Mouse (Mus musculus) natural killer cell, adult 2 months (primary cell): ENCODE measurements around the gene Timp4.
A peak's percentile ranks its signal among the peaks of the same experiment; 100 is the strongest.
"Not testable (repeated sequence)": the region's sequence is repeated elsewhere in the genome, so short reads cannot be mapped to it uniquely, and the experiment has no call there.

Experiments
- DNase-seq, 2 experiments: peaks; one replicate each; pipeline ENCODE4 v3.0.0; 2022; ENCODE audit warnings: low spot score in 2 of 2

Timp4 gene

DNA sequence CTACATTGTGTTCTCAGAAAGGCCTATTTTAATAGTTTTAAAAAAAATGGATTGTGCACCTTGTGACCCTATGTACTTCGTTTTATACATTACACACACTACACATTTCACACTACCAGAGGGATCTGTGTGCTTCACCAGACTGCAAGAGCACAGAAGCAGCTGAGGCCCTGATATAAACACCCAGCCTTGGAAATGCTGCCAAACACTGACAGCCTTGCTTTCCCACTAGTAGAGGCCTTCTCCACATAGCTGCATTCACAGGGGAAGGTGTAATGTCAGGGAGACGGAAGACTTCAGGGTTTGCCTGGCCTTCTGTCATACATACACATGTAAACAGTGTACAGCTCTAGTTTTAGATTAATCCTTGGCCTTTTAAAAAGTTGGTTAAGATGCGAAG lies 3.2 kb upstream of the Timp4 start:
- DNase-seq = no peak

DNA sequence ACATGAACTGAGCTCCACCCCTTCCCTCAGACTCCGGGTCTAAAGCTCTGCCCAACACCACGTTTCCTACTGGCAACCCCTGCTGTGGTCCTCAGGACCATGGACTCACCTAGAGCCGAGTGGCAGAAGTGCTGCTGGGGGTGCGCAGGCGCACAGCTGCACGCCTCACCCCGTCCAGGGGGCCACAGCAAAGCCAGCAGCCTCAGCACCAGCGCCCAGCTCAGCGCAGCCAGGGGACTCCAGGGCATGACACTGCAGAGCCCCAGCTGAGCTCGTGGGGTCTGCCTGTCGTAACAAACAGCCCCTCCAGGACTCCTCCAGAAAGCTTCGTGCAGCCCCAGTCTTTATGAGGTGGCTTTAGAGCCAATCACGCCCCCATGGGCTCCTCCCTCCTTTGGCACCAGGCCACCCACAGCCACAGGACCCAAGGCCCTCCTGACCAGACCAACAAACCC lies 447 bp downstream of the Timp4 start:
- DNase-seq = no peak

DNA sequence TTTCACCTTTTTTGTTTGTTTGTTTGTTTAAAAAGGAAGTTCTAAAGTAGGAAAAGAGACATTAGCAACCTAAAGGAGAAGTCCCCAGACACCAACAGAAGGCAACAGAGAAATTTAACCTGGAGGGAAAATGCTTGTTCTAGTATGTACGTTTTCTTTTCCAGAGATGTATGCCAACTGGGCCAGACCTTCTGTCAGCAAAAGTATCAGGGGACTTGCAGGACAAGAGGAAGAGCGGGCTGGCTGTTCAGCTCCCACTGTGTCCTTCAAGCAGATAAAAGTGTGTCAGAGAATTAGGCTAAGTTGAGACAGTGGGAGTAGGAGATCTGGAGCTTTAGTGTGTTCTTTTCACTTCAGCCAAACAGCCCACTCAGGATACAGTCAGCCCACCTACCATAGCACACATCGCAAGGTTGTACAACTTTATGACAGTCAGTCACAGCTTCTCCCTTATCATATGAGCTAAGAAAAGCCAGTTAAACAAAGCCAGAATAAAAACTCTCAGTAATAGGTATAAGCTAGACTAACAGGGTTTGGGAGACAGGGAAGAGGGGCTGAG lies 6.4 kb downstream of the Timp4 start:
- no peak for DNase-seq

- DNase-seq = no peak
These were observed 7.8 kb downstream of the Timp4 start for GRCm38 (mm10) chr6:115244222-115244621.

- no peak for DNase-seq
These were observed 10.1 kb downstream of the Timp4 start for GRCm38 (mm10) chr6:115241939-115242338.

- no peak for DNase-seq
These were observed 10.8 kb downstream of the Timp4 start for GRCm38 (mm10) chr6:115241131-115241699.

- not testable (repeated sequence) for DNase-seq
These were observed 11.6 kb downstream of the Timp4 start for GRCm38 (mm10) chr6:115240431-115240830.

GRCm38 (mm10) chr6:115239335-115239734 lies 12.7 kb downstream of the Timp4 start:
- DNase-seq = no peak

DNA sequence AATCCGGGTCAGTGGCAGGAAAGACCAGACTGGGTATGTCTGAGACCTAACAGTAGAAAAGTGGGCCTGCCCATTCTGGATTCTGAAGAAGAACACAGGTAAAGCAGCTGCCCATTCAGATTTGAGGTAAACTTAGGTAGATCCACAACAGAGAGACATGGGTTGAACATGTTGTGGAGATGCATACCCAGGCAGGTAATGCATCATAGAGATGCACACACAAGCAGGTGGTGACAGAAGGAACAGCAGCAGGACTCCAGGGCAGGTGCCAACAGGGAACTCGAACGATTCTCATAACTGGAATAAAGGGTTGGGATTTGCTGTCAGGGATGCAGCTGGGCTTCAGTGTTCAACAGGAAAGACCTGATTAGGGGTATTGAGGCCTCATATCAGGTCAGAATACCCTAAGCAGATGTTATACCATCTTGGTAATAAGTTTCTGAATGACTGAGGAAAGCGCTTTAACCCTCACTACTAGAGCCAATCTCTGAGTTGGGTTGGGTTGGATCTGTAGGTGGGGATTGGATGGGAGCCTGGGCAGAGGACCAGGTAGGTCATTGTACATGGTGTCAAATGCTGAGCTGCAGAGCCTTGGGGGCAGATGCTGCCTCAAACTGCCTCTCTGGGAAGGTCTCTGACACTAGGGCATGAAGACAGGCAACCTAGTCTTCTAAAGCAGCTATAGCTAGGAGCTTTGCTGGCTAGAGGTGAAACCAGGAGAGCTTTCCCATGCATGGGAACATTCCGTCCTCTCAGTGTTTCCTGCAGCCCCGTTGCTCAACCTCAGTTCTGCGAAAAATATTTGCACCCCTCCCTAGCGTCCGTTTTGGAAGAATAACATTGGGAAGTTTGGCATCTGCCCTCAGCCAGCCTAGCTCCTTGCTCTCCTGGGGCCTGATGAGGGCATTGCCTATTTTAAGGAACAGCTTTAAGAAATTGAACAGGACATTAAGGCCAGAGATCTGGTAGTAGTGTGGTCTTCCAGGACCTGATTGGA lies 13.7 kb downstream of the Timp4 start:
- DNase-seq = no peak

DNA sequence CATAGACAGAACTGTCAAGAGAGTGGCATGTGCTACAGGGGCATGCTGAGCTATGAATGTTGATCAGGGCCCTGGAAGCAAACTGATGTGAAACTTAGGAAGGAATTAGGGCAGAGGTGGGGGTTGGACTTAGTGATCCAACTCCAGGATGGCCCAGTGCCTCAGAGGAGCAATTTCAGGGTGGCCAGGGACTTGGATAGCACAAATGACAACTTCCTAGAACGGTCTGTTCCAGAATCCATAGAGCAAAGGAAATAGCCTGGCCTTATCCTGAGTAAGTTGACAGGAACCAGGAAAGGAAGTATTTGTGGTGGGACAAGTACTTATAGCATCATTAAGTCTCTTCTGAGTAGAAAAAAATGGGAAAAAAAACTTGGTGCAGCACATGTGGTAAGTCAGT lies 19.4 kb downstream of the Timp4 start:
- DNase-seq = no peak

DNA sequence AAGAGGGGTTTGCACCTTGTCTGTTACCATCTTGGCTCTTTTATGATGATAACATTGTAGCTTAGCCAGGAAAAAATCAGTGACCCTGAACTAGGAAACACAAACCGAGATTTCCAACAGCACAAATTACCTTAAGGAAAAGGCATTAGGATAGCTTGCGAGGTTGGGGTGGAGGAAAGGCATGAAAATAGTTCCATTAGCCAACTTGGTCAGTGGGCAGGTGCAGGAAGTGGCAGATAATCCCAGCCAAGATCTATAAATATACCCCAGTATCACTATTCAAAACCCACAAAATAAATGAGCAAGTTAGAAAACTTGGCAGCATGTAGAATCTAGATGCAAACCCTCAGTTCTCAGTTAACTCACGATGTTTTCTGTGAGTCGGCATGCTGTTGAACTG lies 20.2 kb downstream of the Timp4 start:
- DNase-seq = no peak

DNA sequence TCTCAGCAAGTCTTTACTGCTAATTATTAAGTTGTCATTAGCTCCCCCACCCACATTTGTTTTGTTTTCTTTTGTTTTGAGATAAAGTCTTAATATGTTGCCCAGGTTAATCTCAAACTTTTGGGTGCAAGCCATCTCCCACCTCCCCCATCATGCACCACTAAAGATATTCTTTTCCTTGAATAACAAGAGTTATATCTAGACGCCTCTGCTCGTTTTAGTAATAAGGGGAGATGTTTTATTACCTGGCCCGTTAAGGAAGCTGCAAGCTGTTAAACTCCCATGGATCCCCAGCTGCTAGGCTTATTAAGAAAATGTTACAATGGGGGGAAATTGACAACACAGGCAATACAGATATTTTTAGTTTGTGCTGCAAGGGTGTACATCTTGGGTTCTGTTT lies 21.4 kb downstream of the Timp4 start:
- no peak for DNase-seq

- peak; percentile 18 to 41 for DNase-seq
These were observed 24.5 kb downstream of the Timp4 start for GRCm38 (mm10) chr6:115227529-115227928.

DNA sequence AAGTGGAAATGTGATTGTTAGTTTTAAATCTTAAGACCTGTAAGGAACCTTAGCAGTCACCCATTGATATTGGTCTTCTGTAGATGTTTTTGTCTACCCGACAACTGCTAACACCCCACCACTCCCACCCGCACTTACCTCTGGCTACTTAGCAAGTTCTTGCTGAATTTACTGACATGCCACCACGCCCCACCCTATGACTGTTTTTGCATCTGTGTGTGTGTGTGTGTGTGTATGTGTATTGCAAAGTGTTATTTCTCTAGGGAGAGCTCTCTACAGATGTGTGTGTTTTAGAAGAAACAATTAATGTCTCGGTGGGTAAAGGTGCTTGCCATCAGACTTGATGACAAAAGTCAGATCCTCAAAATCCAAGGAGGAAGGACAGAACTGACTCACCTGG lies 25.0 kb downstream of the Timp4 start, which contains the start of gene Gm17482:
Gene Gm17482, plus strand, starts transcription at position 301 of the 400 bp plus-strand sequence.
- DNase-seq = no peak

GRCm38 (mm10) chr6:115225519-115225918 lies 26.5 kb downstream of the Timp4 start:
- no peak for DNase-seq

- no peak for DNase-seq
These were observed 30.8 kb downstream of the Timp4 start for GRCm38 (mm10) chr6:115221215-115221641.

DNA sequence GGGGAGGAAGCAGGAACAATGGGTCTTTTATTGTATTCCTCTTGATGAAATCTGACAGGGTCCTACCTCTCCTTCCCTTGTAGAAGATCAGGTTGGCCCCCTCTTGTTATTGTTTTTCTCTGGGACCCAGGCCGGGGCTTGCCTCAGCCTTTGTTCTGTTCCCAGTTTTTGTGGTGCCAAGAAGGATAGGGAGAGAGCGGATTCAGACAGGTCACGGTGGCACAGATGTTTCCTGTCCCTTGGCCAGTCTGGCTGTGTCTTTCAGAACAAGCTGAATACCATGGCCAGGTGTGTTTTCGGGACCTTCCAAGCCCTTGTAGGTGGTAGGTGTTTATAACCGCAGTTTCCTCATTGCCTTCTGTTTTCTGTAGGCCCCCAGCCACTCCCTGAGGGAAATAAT lies 38.9 kb downstream of the Timp4 start:
- DNase-seq = no peak

- DNase-seq = no peak
These were observed 39.7 kb downstream of the Timp4 start for GRCm38 (mm10) chr6:115212132-115212903.

DNA sequence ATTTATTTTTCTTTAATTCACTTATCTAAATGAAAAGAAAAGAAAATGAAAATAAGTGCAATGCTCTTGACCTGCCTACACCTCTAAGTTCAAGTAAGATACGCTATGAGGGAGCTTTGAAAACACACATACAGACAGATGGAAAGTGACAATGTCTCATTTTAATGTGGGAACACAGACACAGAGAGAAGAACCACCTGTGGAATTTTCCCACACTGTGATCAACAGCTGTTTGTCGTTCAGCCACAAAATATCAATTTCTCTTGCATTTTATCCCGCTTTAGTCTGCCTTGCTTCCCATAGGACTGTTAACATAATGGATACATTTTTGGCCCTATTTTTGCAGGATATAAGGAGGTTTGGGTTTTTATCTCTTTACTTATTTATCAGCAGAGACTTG lies 41.2 kb downstream of the Timp4 start:
- no peak for DNase-seq

- no peak for DNase-seq
These were observed 41.8 kb downstream of the Timp4 start for GRCm38 (mm10) chr6:115210187-115210586.

DNA sequence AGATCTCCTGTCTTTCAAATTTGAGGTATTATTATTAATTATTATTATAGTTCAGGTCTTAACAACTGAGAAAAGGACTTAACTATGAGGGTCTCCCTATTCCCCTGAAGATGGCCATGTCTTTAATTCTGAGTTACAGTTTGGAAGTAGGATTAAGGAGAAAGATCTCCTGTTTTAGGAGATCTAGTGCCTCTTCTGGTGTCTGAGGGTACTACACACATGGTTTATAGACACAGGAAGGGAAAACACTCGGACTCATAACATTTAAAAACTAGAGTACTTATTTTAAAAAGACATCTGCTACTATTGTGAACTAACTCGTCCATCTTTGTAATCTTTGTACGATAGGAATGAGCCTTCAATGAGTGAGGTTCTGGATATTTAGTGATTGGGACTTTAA lies 49.0 kb downstream of the Timp4 start:
- DNase-seq = no peak

GRCm38 (mm10) chr6:115200753-115201152 lies 51.3 kb downstream of the Timp4 start:
- no peak for DNase-seq
